Mouse (Mus musculus): ENCODE measurements around the gene Tbx15.

DNA sequence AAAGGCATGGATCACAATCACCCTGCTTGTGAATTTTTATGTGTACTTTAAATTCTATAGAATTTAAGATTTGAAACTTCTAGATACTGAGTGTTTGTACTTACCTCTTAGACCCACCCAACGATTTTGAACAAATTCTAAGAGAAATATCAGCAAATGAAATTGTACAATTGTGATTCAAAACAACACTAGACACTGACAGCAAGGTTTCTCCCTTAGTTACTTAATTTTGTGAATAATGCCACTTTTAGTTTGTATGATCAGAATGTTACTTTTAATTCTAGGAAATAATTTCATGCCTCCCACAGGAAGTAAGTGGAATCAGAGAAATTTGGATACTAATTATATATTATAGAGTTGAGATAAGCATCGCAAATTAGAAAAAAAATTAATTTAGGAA is 20.2 kb downstream of the Tbx15 start:
- TF ChIP-seq FLI1 (IDR thresholded peaks at IDR 0.05; ENCODE audit: low read length) (no peak), GATA1 (IDR thresholded peaks at IDR 0.05; ENCODE audit: borderline replicate concordance, low read length) (no peak)

All from megakaryocyte, embryonic 14.5 days (primary cell).